Mouse (Mus musculus) liver, embryonic 15.5 days (tissue): ENCODE measurements at regions not wholly inside any gene's neighbourhood (a gene's known extent, or its start where the extent isn't known, plus 50 kb on each side); places are given as distances from the start of the nearest gene placed in this dataset.

Experiments
- ATAC-seq: fragments of 200-750 bp; cut with Nextera tagmentation; 2 replicates; pipeline ENCODE4 v1.8.0; 2017; ENCODE audit warnings: moderate number of reproducible peaks, mild to moderate bottlenecking, moderate library complexity; ENCODE audit not compliant: insufficient read depth
- H3K27ac ChIP-seq: fragments of 300-500 bp; sonication (generic); replicated peaks from 2 replicates; pipeline ENCODE4 v1.5.1; 2015; ENCODE audit warnings: mild to moderate bottlenecking, inconsistent platforms
- H3K27me3 ChIP-seq: fragments of 300-500 bp; sonication (generic); 2 replicates; pipeline ENCODE4 v1.6.1; 2015; ENCODE audit warnings: mild to moderate bottlenecking, inconsistent platforms
- H3K36me3 ChIP-seq: fragments of 300-500 bp; sonication (generic); replicated peaks from 2 replicates; pipeline ENCODE4 v1.6.1; 2015; ENCODE audit warnings: moderate library complexity, mild to moderate bottlenecking, inconsistent platforms
- H3K4me1 ChIP-seq: fragments of 300-500 bp; sonication (generic); replicated peaks from 2 replicates; pipeline ENCODE4 v1.6.1; 2015; ENCODE audit warnings: inconsistent platforms
- H3K4me2 ChIP-seq: fragments of 300-500 bp; sonication (generic); 2 replicates; pipeline ENCODE4 v1.6.1; 2015; ENCODE audit warnings: moderate library complexity, mild to moderate bottlenecking, inconsistent platforms
- H3K4me3 ChIP-seq: fragments of 300-500 bp; sonication (generic); replicated peaks from 2 replicates; pipeline ENCODE4 v1.5.1; 2015; ENCODE audit warnings: mild to moderate bottlenecking, inconsistent platforms
- H3K9ac ChIP-seq: fragments of 300-500 bp; sonication (generic); 2 replicates; pipeline ENCODE4 v1.6.1; 2015; ENCODE audit warnings: moderate library complexity, mild to moderate bottlenecking, inconsistent platforms
- H3K9me3 ChIP-seq: fragments of 300-500 bp; sonication (generic); replicated peaks from 2 replicates; pipeline ENCODE4 v1.6.1; 2016; ENCODE audit warnings: inconsistent platforms
- WGBS: fragments of 180-500 bp; shearing (Covaris S2); methylation state at CpG from one replicate; pipeline ENCODE4 v1.1.7; 2015; ENCODE audit warnings: mixed read lengths; ENCODE audit not compliant: insufficient replicate concordance; 5-methylcytosine and 5-hydroxymethylcytosine counted together

DNA sequence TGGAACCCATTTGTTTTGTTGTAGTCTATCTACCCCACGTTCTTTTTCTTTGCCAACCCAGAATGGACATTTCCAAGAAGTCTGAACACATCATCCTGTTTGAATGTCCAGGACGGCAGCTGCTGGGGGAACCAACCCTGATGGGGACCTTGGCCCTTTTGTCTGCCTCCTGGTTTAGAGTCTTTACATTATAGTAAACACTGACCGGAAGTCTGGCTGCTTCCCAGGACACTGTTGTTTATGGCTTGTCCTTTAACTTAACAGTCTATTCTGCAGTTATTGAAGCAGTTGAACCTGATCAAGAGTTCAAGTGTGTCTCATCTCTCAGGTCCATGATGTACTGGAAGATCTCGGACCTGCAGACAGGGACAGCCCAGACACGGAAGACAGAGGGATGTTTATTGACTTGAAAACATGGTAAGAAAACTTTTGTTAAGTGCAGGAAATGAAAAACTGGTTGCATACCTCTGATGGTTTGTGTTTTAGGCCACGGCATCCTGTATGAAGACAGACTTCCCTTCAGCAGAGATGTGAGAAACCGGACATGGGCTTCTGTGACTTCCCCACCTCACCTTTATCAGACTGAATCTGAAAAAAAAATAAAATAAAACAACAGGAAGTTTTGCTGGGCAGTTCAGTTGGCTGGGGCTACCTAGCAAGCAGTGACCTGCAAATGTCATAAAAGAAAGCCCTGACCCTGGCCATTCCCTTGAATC lies 69.7 kb upstream of the Itga1 start:
- ATAC-seq, result no peak
- no peak overlapping the region for H3K4me2 ChIP-seq
- WGBS, result 38% methylated on average over 7 of the region's 7 CpGs
- H3K36me3 ChIP-seq, result no peaks in the 10 kb centered on the region
- H3K4me1 ChIP-seq, result no peaks in the 10 kb centered on the region
- no peaks in the 10 kb centered on the region for H3K9me3 ChIP-seq
- no peak overlapping the region for H3K9ac ChIP-seq
- no peak overlapping the region for H3K27ac ChIP-seq
- no peaks in the 10 kb centered on the region for H3K27me3 ChIP-seq
- H3K4me3 ChIP-seq, result no peak overlapping the region

DNA sequence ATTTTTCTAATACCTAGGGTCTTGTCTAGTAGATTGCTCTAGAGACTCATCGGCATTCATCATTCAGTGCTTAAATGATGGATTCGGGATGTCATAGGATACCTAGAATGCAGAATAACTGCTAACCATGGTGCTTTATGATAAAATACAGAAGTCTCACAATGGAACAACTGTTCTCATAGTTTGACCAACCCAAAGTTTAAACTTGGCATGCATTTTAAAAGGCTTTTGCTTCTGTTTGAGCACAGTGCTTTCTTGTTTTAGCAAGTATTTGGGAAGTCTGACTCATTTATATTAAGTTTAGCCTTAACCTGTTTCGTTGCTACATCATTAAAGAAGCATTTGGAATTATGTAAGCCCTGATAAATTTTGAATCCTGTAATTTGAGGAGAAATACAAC lies 64.2 kb upstream of the Itga1 start:
- ATAC-seq, result no peak
- no peak overlapping the region for H3K9ac ChIP-seq
- no peak overlapping the region for H3K27ac ChIP-seq
- H3K36me3 ChIP-seq, result no peaks in the 10 kb centered on the region
- no peaks in the 10 kb centered on the region for H3K4me1 ChIP-seq
- H3K4me3 ChIP-seq, result no peak overlapping the region
- no peaks in the 10 kb centered on the region for H3K27me3 ChIP-seq
- H3K4me2 ChIP-seq, result no peak overlapping the region
- H3K9me3 ChIP-seq, result no peaks in the 10 kb centered on the region
- 62% methylated on average over 3 of the region's 3 CpGs for WGBS

- no peaks in the 10 kb centered on the region for H3K9me3 ChIP-seq
- no peak overlapping the region for H3K27ac ChIP-seq
- H3K4me3 ChIP-seq, result no peak overlapping the region
- WGBS, result 50% methylated on average over 4 of the region's 4 CpGs
- no peak overlapping the region for H3K4me2 ChIP-seq
- no peak for ATAC-seq
- no peaks in the 10 kb centered on the region for H3K36me3 ChIP-seq
- H3K4me1 ChIP-seq, result no peaks in the 10 kb centered on the region
- H3K9ac ChIP-seq, result no peak overlapping the region
- H3K27me3 ChIP-seq, result no peaks in the 10 kb centered on the region
Measured at GRCm38 (mm10) chr13:115162689-115163413, 61.1 kb upstream of the Itga1 start.

GRCm38 (mm10) chr13:115159386-115159785 lies 57.6 kb upstream of the Itga1 start:
- no peak overlapping the region for H3K4me2 ChIP-seq
- H3K9me3 ChIP-seq, result no peaks in the 10 kb centered on the region
- H3K4me3 ChIP-seq, result no peak overlapping the region
- no peaks in the 10 kb centered on the region for H3K4me1 ChIP-seq
- WGBS, result 38% methylated on average over 4 of the region's 4 CpGs
- no peaks in the 10 kb centered on the region for H3K27me3 ChIP-seq
- H3K9ac ChIP-seq, result no peak overlapping the region
- H3K27ac ChIP-seq, result no peak overlapping the region
- ATAC-seq, result no peak
- H3K36me3 ChIP-seq, result no peaks in the 10 kb centered on the region
